Mouse (Mus musculus): ENCODE data around the gene Taar4. TPM values are rescaled to one million over a fixed set of nuclear protein-coding genes. Genes with fewer than 3 reads are reported as not detected.

Gene Taar4
- not detected for polyA plus RNA-seq (2012; fragmentation: generic; extraction: Trizol)
- long read RNA-seq, experiment 1: 0 reads
- long read RNA-seq, experiment 2: 0 reads

GRCm38 (mm10) chr10:23960444-23960915 lies at the start of gene Taar4:
Taar4 (plus strand) TSS chr10:23960494.
- Histone ChIP-seq H3K36me3 (ENCODE audit: control insufficient read depth, insufficient read depth) (no peaks in the 10 kb centered on the region), H3K4me3 (ENCODE audit: insufficient read depth, poor library complexity, severe bottlenecking) (no peak within 1 kb of the TSS), H3K79me3 (ENCODE audit: low read depth) (no peaks in the 10 kb centered on the region), H3K27me3 (ENCODE audit: control insufficient read depth, insufficient read depth, insufficient read length) (peaks cover 3% of the 10 kb centered on the region), H3K79me2 (ENCODE audit: control insufficient read depth, insufficient read depth) (no peaks in the 10 kb centered on the region), H3ac (ENCODE audit: control insufficient read depth, insufficient read length, low read depth) (no peak within 1 kb of the TSS)
- no peak for TF ChIP-seq MAX (IDR thresholded peaks at IDR 0.05)
- TF ChIP-seq FOSL1 (IDR thresholded peaks at IDR 0.05; ENCODE audit: insufficient read depth, low read length, poor library complexity, severe bottlenecking): no peak
- no peak for TF ChIP-seq CEBPB (IDR thresholded peaks at IDR 0.05; ENCODE audit: low read depth)
- TF ChIP-seq MYOG (IDR thresholded peaks at IDR 0.05; ENCODE audit: control insufficient read depth, extremely low read depth, insufficient read length): no peak
- TF ChIP-seq CTCF (IDR thresholded peaks at IDR 0.05; ENCODE audit: control insufficient read depth, insufficient read depth, insufficient read length): no peak
- no peak for TF ChIP-seq MYOD1 (IDR thresholded peaks at IDR 0.05; ENCODE audit: control insufficient read depth, insufficient read length, low read depth)
- no peak for TF ChIP-seq USF1 (IDR thresholded peaks at IDR 0.05; ENCODE audit: low read depth)

GRCm38 (mm10) chr10:23920056-23920455 lies 40.2 kb upstream of the Taar4 start, which contains the start of gene Taar1:
Taar1 (plus strand) TSS chr10:23920356.
- no peaks in the 10 kb centered on the region for H3K79me3 ChIP-seq (ENCODE audit: low read depth)

GRCm38 (mm10) chr10:23922468-23922867 lies 37.8 kb upstream of the Taar4 start:
- Histone ChIP-seq H3K4me3 (ENCODE audit: insufficient read depth, poor library complexity, severe bottlenecking) (no peak overlapping the region), H3K27me3 (ENCODE audit: control insufficient read depth, insufficient read depth, insufficient read length) (no peaks in the 10 kb centered on the region)
- TF ChIP-seq FOSL1 (IDR thresholded peaks at IDR 0.05; ENCODE audit: insufficient read depth, low read length, poor library complexity, severe bottlenecking): no peak
- TF ChIP-seq MYOD1 (IDR thresholded peaks at IDR 0.05; ENCODE audit: control insufficient read depth, insufficient read length, low read depth): no peak
- TF ChIP-seq CEBPB (IDR thresholded peaks at IDR 0.05; ENCODE audit: low read depth): no peak
- no peak for TF ChIP-seq MAX (IDR thresholded peaks at IDR 0.05)
- no peak for TF ChIP-seq MYOG (IDR thresholded peaks at IDR 0.05; ENCODE audit: control insufficient read depth, extremely low read depth, insufficient read length)
- TF ChIP-seq CTCF (IDR thresholded peaks at IDR 0.05; ENCODE audit: control insufficient read depth, insufficient read depth, insufficient read length): no peak
- TF ChIP-seq USF1 (IDR thresholded peaks at IDR 0.05; ENCODE audit: low read depth): no peak

More at GRCm38 (mm10) chr10:23920056-23920455, 40.2 kb upstream of the Taar4 start, which contains the start of gene Taar1:
- TF ChIP-seq FOSL1 (IDR thresholded peaks at IDR 0.05; ENCODE audit: insufficient read depth, low read length, poor library complexity, severe bottlenecking) (no peak), USF1 (IDR thresholded peaks at IDR 0.05; ENCODE audit: low read depth) (no peak), CTCF (IDR thresholded peaks at IDR 0.05; ENCODE audit: control insufficient read depth, insufficient read depth, insufficient read length) (no peak), MYOG (IDR thresholded peaks at IDR 0.05; ENCODE audit: control insufficient read depth, extremely low read depth, insufficient read length) (no peak), CEBPB (IDR thresholded peaks at IDR 0.05; ENCODE audit: low read depth) (no peak), MYOD1 (IDR thresholded peaks at IDR 0.05; ENCODE audit: control insufficient read depth, insufficient read length, low read depth) (no peak), MAX (IDR thresholded peaks at IDR 0.05) (no peak)
- no peaks in the 10 kb centered on the region for H3K27me3 ChIP-seq (ENCODE audit: control insufficient read depth, insufficient read depth, insufficient read length)
- no peaks in the 10 kb centered on the region for H3K36me3 ChIP-seq (ENCODE audit: control insufficient read depth, insufficient read depth)
- H3K4me3 ChIP-seq (ENCODE audit: insufficient read depth, poor library complexity, severe bottlenecking): no peak within 1 kb of the TSS
- no peaks in the 10 kb centered on the region for H3K79me2 ChIP-seq (ENCODE audit: control insufficient read depth, insufficient read depth)
- no peak within 1 kb of the TSS for H3ac ChIP-seq (ENCODE audit: control insufficient read depth, insufficient read length, low read depth)

GRCm38 (mm10) chr10:23923941-23924340 lies 36.4 kb upstream of the Taar4 start:
- no peaks in the 10 kb centered on the region for H3K36me3 ChIP-seq (ENCODE audit: control insufficient read depth, insufficient read depth)
- H3K79me2 ChIP-seq (ENCODE audit: control insufficient read depth, insufficient read depth): no peaks in the 10 kb centered on the region
- no peaks in the 10 kb centered on the region for H3K79me3 ChIP-seq (ENCODE audit: low read depth)
- no peak overlapping the region for H3ac ChIP-seq (ENCODE audit: control insufficient read depth, insufficient read length, low read depth)
- H3K4me3 ChIP-seq (ENCODE audit: insufficient read depth, poor library complexity, severe bottlenecking): no peak overlapping the region
- H3K27me3 ChIP-seq (ENCODE audit: control insufficient read depth, insufficient read depth, insufficient read length): no peaks in the 10 kb centered on the region
- TF ChIP-seq MYOG (IDR thresholded peaks at IDR 0.05; ENCODE audit: control insufficient read depth, extremely low read depth, insufficient read length) (no peak), USF1 (IDR thresholded peaks at IDR 0.05; ENCODE audit: low read depth) (no peak), CEBPB (IDR thresholded peaks at IDR 0.05; ENCODE audit: low read depth) (no peak), MYOD1 (IDR thresholded peaks at IDR 0.05; ENCODE audit: control insufficient read depth, insufficient read length, low read depth) (no peak), MAX (IDR thresholded peaks at IDR 0.05) (no peak), FOSL1 (IDR thresholded peaks at IDR 0.05; ENCODE audit: insufficient read depth, low read length, poor library complexity, severe bottlenecking) (no peak), CTCF (IDR thresholded peaks at IDR 0.05; ENCODE audit: control insufficient read depth, insufficient read depth, insufficient read length) (no peak)

More at GRCm38 (mm10) chr10:23922468-23922867, 37.8 kb upstream of the Taar4 start:
- Histone ChIP-seq H3K36me3 (ENCODE audit: control insufficient read depth, insufficient read depth) (no peaks in the 10 kb centered on the region), H3K79me3 (ENCODE audit: low read depth) (no peaks in the 10 kb centered on the region), H3K79me2 (ENCODE audit: control insufficient read depth, insufficient read depth) (no peaks in the 10 kb centered on the region), H3ac (ENCODE audit: control insufficient read depth, insufficient read length, low read depth) (no peak overlapping the region)

- Histone ChIP-seq H3K79me3 (ENCODE audit: low read depth) (no peaks in the 10 kb centered on the region), H3K4me3 (ENCODE audit: insufficient read depth, poor library complexity, severe bottlenecking) (no peak overlapping the region), H3K79me2 (ENCODE audit: control insufficient read depth, insufficient read depth) (no peaks in the 10 kb centered on the region), H3K27me3 (ENCODE audit: control insufficient read depth, insufficient read depth, insufficient read length) (peaks cover 14% of the 10 kb centered on the region), H3K36me3 (ENCODE audit: control insufficient read depth, insufficient read depth) (no peaks in the 10 kb centered on the region), H3ac (ENCODE audit: control insufficient read depth, insufficient read length, low read depth) (no peak overlapping the region)
- TF ChIP-seq MYOD1 (IDR thresholded peaks at IDR 0.05; ENCODE audit: control insufficient read depth, insufficient read length, low read depth): no peak
- TF ChIP-seq CTCF (IDR thresholded peaks at IDR 0.05; ENCODE audit: control insufficient read depth, insufficient read depth, insufficient read length): no peak
- no peak for TF ChIP-seq USF1 (IDR thresholded peaks at IDR 0.05; ENCODE audit: low read depth)
Observed at GRCm38 (mm10) chr10:23937613-23938012, 22.7 kb upstream of the Taar4 start.

- Histone ChIP-seq H3K79me2 (ENCODE audit: control insufficient read depth, insufficient read depth) (no peaks in the 10 kb centered on the region), H3K36me3 (ENCODE audit: control insufficient read depth, insufficient read depth) (no peaks in the 10 kb centered on the region), H3K27me3 (ENCODE audit: control insufficient read depth, insufficient read depth, insufficient read length) (peaks cover 14% of the 10 kb centered on the region), H3ac (ENCODE audit: control insufficient read depth, insufficient read length, low read depth) (no peak within 1 kb of the TSS), H3K4me3 (ENCODE audit: insufficient read depth, poor library complexity, severe bottlenecking) (no peak within 1 kb of the TSS), H3K79me3 (ENCODE audit: low read depth) (no peaks in the 10 kb centered on the region)
- TF ChIP-seq CTCF (IDR thresholded peaks at IDR 0.05; ENCODE audit: control insufficient read depth, insufficient read depth, insufficient read length) (no peak), FOSL1 (IDR thresholded peaks at IDR 0.05; ENCODE audit: insufficient read depth, low read length, poor library complexity, severe bottlenecking) (no peak), CEBPB (IDR thresholded peaks at IDR 0.05; ENCODE audit: low read depth) (no peak), MYOD1 (IDR thresholded peaks at IDR 0.05; ENCODE audit: control insufficient read depth, insufficient read length, low read depth) (no peak), MYOG (IDR thresholded peaks at IDR 0.05; ENCODE audit: control insufficient read depth, extremely low read depth, insufficient read length) (no peak), MAX (IDR thresholded peaks at IDR 0.05) (no peak), USF1 (IDR thresholded peaks at IDR 0.05; ENCODE audit: low read depth) (no peak)
Observed at GRCm38 (mm10) chr10:23938312-23938711, 22.0 kb upstream of the Taar4 start, which contains the start of gene Taar2. Taar2 (plus strand) TSS chr10:23938572.
